Mouse (Mus musculus): Measurements from ENCODE around the gene Olfr1275. TPM values are rescaled to one million over a fixed set of nuclear protein-coding genes. Genes with fewer than 3 reads are reported as not detected.

The Olfr1275 gene
- polyA plus RNA-seq (2012; rRNA removed) = not detected in 2 replicates

DNA sequence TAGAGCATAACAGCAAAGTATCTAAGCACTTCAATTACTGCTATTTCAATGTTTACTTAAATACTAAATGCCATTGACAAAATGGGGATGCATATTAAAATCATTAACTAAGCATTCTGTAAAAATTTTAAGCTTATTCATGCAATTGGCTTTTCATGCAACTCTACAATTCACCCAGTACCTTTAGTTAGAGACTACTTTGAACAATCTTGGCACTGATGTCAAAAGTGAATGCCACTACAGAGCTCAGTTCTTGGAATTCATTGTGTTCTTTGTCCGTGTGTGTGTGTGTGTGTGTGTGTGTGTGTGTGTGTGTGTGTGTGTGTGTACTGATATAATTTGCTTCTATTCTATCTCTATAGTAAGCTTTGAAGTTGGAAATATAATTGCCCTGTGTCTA, at the start of gene Olfr1275:
TSS of gene Olfr1275 (minus strand) at position 101 of the 400 bp plus-strand sequence.
- no peak for DNase-seq (ENCODE audit: low read depth)
- TF ChIP-seq POLR2A (IDR thresholded peaks at IDR 0.05; ENCODE audit: borderline replicate concordance, extremely low read depth, insufficient read depth, insufficient read length, poor library complexity, severe bottlenecking) = no peak
- TF ChIP-seq CTCF (IDR thresholded peaks at IDR 0.05; ENCODE audit: borderline replicate concordance, extremely low read depth, insufficient read depth, insufficient read length) = no peak

DNA sequence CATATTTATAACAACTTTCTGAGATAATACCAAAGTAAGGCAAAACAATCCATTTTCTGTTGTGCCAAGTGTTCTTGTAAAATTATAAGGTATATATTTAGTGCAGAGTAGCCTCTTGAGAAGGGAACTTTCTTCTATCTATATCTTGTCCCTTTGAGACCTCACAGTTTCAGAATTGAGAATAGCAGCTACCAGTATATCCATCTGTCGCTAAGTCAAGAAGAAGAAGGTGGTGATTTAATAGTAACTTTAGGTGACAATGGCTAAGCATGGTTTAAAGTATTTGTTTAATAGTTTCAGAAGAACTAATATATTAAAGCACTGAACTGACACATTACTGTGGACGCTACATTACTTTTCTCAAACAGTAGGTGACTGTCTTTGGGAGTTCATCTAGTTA, 38.9 kb upstream of the Olfr1275 start, which contains the start of gene Olfr1277:
TSS of gene Olfr1277 (minus strand) at position 101 of the 400 bp plus-strand sequence.
- DNase-seq (ENCODE audit: low read depth) = no peak
- TF ChIP-seq POLR2A (IDR thresholded peaks at IDR 0.05; ENCODE audit: borderline replicate concordance, extremely low read depth, insufficient read depth, insufficient read length, poor library complexity, severe bottlenecking) = no peak
- TF ChIP-seq CTCF (IDR thresholded peaks at IDR 0.05; ENCODE audit: borderline replicate concordance, extremely low read depth, insufficient read depth, insufficient read length) = no peak

GRCm38 (mm10) chr2:111254216-111254615, 19.1 kb upstream of the Olfr1275 start, which contains the start of gene Olfr1276:
Gene Olfr1276, plus strand, starts transcription at chr2:111254516.
- no peak for TF ChIP-seq POLR2A (IDR thresholded peaks at IDR 0.05; ENCODE audit: borderline replicate concordance, extremely low read depth, insufficient read depth, insufficient read length, poor library complexity, severe bottlenecking)
- TF ChIP-seq CTCF (IDR thresholded peaks at IDR 0.05; ENCODE audit: borderline replicate concordance, extremely low read depth, insufficient read depth, insufficient read length) = no peak
- no peak for DNase-seq (ENCODE audit: low read depth)

GRCm38 (mm10) chr2:111229502-111229901, 5.6 kb downstream of the Olfr1275 start, which contains the start of gene 4930430A15Rik:
Gene 4930430A15Rik, minus strand, starts transcription at chr2:111229602.
- TF ChIP-seq POLR2A (IDR thresholded peaks at IDR 0.05; ENCODE audit: borderline replicate concordance, extremely low read depth, insufficient read depth, insufficient read length, poor library complexity, severe bottlenecking) (no peak), CTCF (IDR thresholded peaks at IDR 0.05; ENCODE audit: borderline replicate concordance, extremely low read depth, insufficient read depth, insufficient read length) (no peak)
- DNase-seq (ENCODE audit: low read depth) = no peak

GRCm38 (mm10) chr2:111182068-111182467, 53.0 kb downstream of the Olfr1275 start:
- TF ChIP-seq CTCF (IDR thresholded peaks at IDR 0.05; ENCODE audit: borderline replicate concordance, extremely low read depth, insufficient read depth, insufficient read length) = no peak
- no peak for TF ChIP-seq POLR2A (IDR thresholded peaks at IDR 0.05; ENCODE audit: borderline replicate concordance, extremely low read depth, insufficient read depth, insufficient read length, poor library complexity, severe bottlenecking)
- DNase-seq (ENCODE audit: low read depth) = no peak

Other genes with a start within 250 kb of the Olfr1275 start
- gene Gm13941, start 129.3 kb downstream of the Olfr1275 start, polyA plus RNA-seq (2012; rRNA removed) = not detected in 2 replicates
- gene Gm15130, start 82.3 kb downstream of the Olfr1275 start, polyA plus RNA-seq (2012; rRNA removed) = not detected in 2 replicates
- gene 4930430A15Rik, start 5.7 kb downstream of the Olfr1275 start, polyA plus RNA-seq (2012; rRNA removed) = not detected in 2 replicates
- not detected in 2 replicates for gene Olfr1276, start 19.2 kb upstream of the Olfr1275 start, polyA plus RNA-seq (2012; rRNA removed)
- not detected in 2 replicates for gene Olfr1277, start 38.8 kb upstream of the Olfr1275 start, polyA plus RNA-seq (2012; rRNA removed)
- not detected in 2 replicates for gene Olfr1278, start 54.9 kb upstream of the Olfr1275 start, polyA plus RNA-seq (2012; rRNA removed)
- gene Olfr1279, start 65.3 kb upstream of the Olfr1275 start, polyA plus RNA-seq (2012; rRNA removed) = not detected in 2 replicates
- not detected in 2 replicates for gene Olfr1280, start 78.7 kb upstream of the Olfr1275 start, polyA plus RNA-seq (2012; rRNA removed)
- gene Olfr1281, start 91.2 kb upstream of the Olfr1275 start, polyA plus RNA-seq (2012; rRNA removed) = not detected in 2 replicates
- not detected in 2 replicates for gene Olfr1282, start 100.8 kb upstream of the Olfr1275 start, polyA plus RNA-seq (2012; rRNA removed)
- not detected in 2 replicates for gene Olfr1283, start 131.5 kb upstream of the Olfr1275 start, polyA plus RNA-seq (2012; rRNA removed)
- not detected in 2 replicates for gene Olfr1284, start 140.2 kb upstream of the Olfr1275 start, polyA plus RNA-seq (2012; rRNA removed)
- not detected in 2 replicates for gene Olfr1286, start 187.8 kb upstream of the Olfr1275 start, polyA plus RNA-seq (2012; rRNA removed)
- gene Olfr1287, start 213.9 kb upstream of the Olfr1275 start, polyA plus RNA-seq (2012; rRNA removed) = not detected in 2 replicates
- gene Olfr1288, start 238.8 kb upstream of the Olfr1275 start, polyA plus RNA-seq (2012; rRNA removed) = not detected in 2 replicates
- not detected in 2 replicates for gene Olfr1289, start 245.5 kb upstream of the Olfr1275 start, polyA plus RNA-seq (2012; rRNA removed)

Measured in brain, embryonic 14.5 days (tissue).